Mouse (Mus musculus) spleen, adult 2 months (tissue): ENCODE measurements around the gene Prrx1.

Experiments
- CTCF ChIP-seq: fragments of 200-500 bp; IDR thresholded peaks from 2 replicates; pipeline ENCODE4 v1.5.1; 2011; ENCODE audit warnings: mild to moderate bottlenecking, inconsistent platforms; ENCODE audit not compliant: insufficient read depth, insufficient read length, insufficient replicate concordance; ENCODE audit errors: extremely low read depth
- POLR2A ChIP-seq: fragments of 200-500 bp; IDR thresholded peaks from 2 replicates; pipeline ENCODE4 v1.6.1; 2011; ENCODE audit warnings: low read depth, low read length, inconsistent platforms

GRCm38 (mm10) chr1:163316920-163317319 lies 3.4 kb upstream of the Prrx1 start:
- TF ChIP-seq CTCF = no peak
- no peak for TF ChIP-seq POLR2A
